Mouse (Mus musculus) CH12.LX (cell line): ENCODE data around the gene Smad1. TPM values are rescaled to one million over a fixed set of nuclear protein-coding genes. Genes with fewer than 3 reads are reported as not detected.

Source experiments
- DNase-seq: peaks from one replicate; pipeline ENCODE4 v3.0.0-alpha.2; 2013; ENCODE audit errors: extremely low read depth
- H3K27ac ChIP-seq: 2 replicates; pipeline ENCODE4 v1.5.1; 2012; ENCODE audit warnings: low read depth, mild to moderate bottlenecking, control low read depth, moderate library complexity; ENCODE audit not compliant: insufficient read depth
- H3K27me3 ChIP-seq: replicated peaks from 2 replicates; pipeline ENCODE3; 2012; ENCODE audit warnings: inconsistent platforms
- H3K36me3 ChIP-seq, 2 experiments: replicated peaks in 1 of 2; 2 replicates each; pipeline versions ENCODE3 to v1.6.1; 2012; ENCODE audit warnings: inconsistent platforms in 1 of 2, low read length in 1 of 2, mild to moderate bottlenecking in 1 of 2, mixed read lengths in 1 of 2, moderate library complexity in 1 of 2; ENCODE audit not compliant: control insufficient read depth in 1 of 2, insufficient read depth in 1 of 2
- H3K4me1 ChIP-seq, 2 experiments: 2 replicates each; pipeline ENCODE4 v1.6.1; 2012; ENCODE audit warnings: inconsistent platforms in 1 of 2, moderate library complexity in 1 of 2; ENCODE audit not compliant: insufficient read depth in 2 of 2, control insufficient read depth in 1 of 2
- H3K4me2 ChIP-seq: 2 replicates; pipeline ENCODE4 v1.6.1; 2012; ENCODE audit warnings: low read depth, mild to moderate bottlenecking, control low read depth; ENCODE audit not compliant: poor library complexity, insufficient read depth, severe bottlenecking
- H3K4me3 ChIP-seq, 3 experiments: fragments of 150-350 bp in 1 of 3; sonication (generic) in 1 of 3; replicated peaks in 1 of 3; 2 replicates each; pipeline versions ENCODE3 to v1.5.1; 2011 to 2012; ENCODE audit warnings: low read depth in 2 of 3, low read length in 2 of 3, mild to moderate bottlenecking in 2 of 3, moderate library complexity in 2 of 3, control low read depth in 1 of 3, improper control_type of control experiment in 1 of 3, inconsistent platforms in 1 of 3, mixed read lengths in 1 of 3; ENCODE audit not compliant: poor library complexity in 1 of 3
- H3K79me2 ChIP-seq: replicated peaks from 2 replicates; pipeline ENCODE4 v1.6.1; 2012; ENCODE audit warnings: mild to moderate bottlenecking, moderate library complexity; ENCODE audit not compliant: control insufficient read depth, poor library complexity, insufficient read depth, severe bottlenecking; ENCODE audit errors: extremely low read depth
- H3K9ac ChIP-seq: 2 replicates; pipeline ENCODE4 v1.6.1; 2012; ENCODE audit warnings: low read depth, mild to moderate bottlenecking, control low read depth, moderate library complexity; ENCODE audit not compliant: insufficient read depth
- H3K9me3 ChIP-seq: replicated peaks from 2 replicates; pipeline ENCODE3; 2012; ENCODE audit warnings: low read length, inconsistent platforms, mixed read lengths
- CHD2 ChIP-seq: IDR thresholded peaks from 2 replicates; pipeline ENCODE4 v1.6.1; 2011; ENCODE audit warnings: low read length, improper control_type of control experiment
- CTCF ChIP-seq, 2 experiments: IDR thresholded peaks in 1 of 2; conservative IDR thresholded peaks in 1 of 2; 2 replicates each; pipeline ENCODE4 v1.5.1; 2011 to 2012; ENCODE audit warnings: low read depth in 2 of 2, low read length in 2 of 2, improper control_type of control experiment in 1 of 2, inconsistent platforms in 1 of 2, mild to moderate bottlenecking in 1 of 2, moderate library complexity in 1 of 2
- ELF1 ChIP-seq: IDR thresholded peaks from 2 replicates; pipeline ENCODE4 v1.6.1; 2014; ENCODE audit warnings: low read depth, mild to moderate bottlenecking, inconsistent platforms, low read length, improper control_type of control experiment
- ETS1 ChIP-seq: conservative IDR thresholded peaks from 2 replicates; pipeline ENCODE4 v1.6.1; 2012; ENCODE audit warnings: low read depth, mild to moderate bottlenecking, inconsistent platforms, low read length, improper control_type of control experiment, moderate library complexity
- GABPA ChIP-seq: IDR thresholded peaks from 2 replicates; pipeline ENCODE4 v1.6.1; 2012; ENCODE audit warnings: low read depth, low read length, improper control_type of control experiment, inconsistent platforms; ENCODE audit not compliant: insufficient replicate concordance
- IRF4 ChIP-seq: IDR thresholded peaks from 2 replicates; pipeline ENCODE4 v1.6.1; 2014; ENCODE audit warnings: low read depth, mild to moderate bottlenecking, inconsistent platforms, low read length, improper control_type of control experiment
- KAT2A ChIP-seq: IDR thresholded peaks from 2 replicates; pipeline ENCODE4 v1.6.1; 2012; ENCODE audit warnings: low read length, improper control_type of control experiment, inconsistent platforms; ENCODE audit not compliant: insufficient replicate concordance
- MAFK ChIP-seq: IDR thresholded peaks from 2 replicates; pipeline ENCODE4 v1.6.1; 2011; ENCODE audit warnings: low read length, improper control_type of control experiment; ENCODE audit not compliant: insufficient replicate concordance
- MAX ChIP-seq: IDR thresholded peaks from 2 replicates; pipeline ENCODE4 v1.6.1; 2011; ENCODE audit warnings: low read length, improper control_type of control experiment
- MEF2A ChIP-seq: IDR thresholded peaks from 2 replicates; pipeline ENCODE4 v1.6.1; 2014; ENCODE audit warnings: low read depth, mild to moderate bottlenecking, inconsistent platforms, low read length, improper control_type of control experiment, borderline replicate concordance
- NELFE ChIP-seq: IDR thresholded peaks from 2 replicates; pipeline ENCODE4 v1.6.1; 2011; ENCODE audit warnings: low read depth, low read length, improper control_type of control experiment
- PAX5 ChIP-seq: IDR thresholded peaks from 2 replicates; pipeline ENCODE4 v1.6.1; 2012; ENCODE audit warnings: low read length, inconsistent platforms, mixed read lengths
- POLR2AphosphoS2 ChIP-seq: IDR thresholded peaks from 2 replicates; pipeline ENCODE4 v1.6.1; 2011; ENCODE audit warnings: low read depth, low read length, improper control_type of control experiment
- TBP ChIP-seq: conservative IDR thresholded peaks from 2 replicates; pipeline ENCODE4 v1.6.1; 2011; ENCODE audit warnings: low read depth, low read length, improper control_type of control experiment
- UBTF ChIP-seq: IDR thresholded peaks from 2 replicates; pipeline ENCODE4 v1.6.1; 2012; ENCODE audit warnings: low read depth, mild to moderate bottlenecking, inconsistent platforms, low read length, improper control_type of control experiment, moderate library complexity
- USF2 ChIP-seq: conservative IDR thresholded peaks from 2 replicates; pipeline ENCODE4 v1.6.1; 2011; ENCODE audit warnings: low read depth, low read length, improper control_type of control experiment
- ZMIZ1 ChIP-seq: IDR thresholded peaks from 2 replicates; pipeline ENCODE4 v1.6.1; 2012; ENCODE audit warnings: low read depth, mild to moderate bottlenecking, inconsistent platforms, low read length, improper control_type of control experiment
- dilution Hi-C: fragments of 300-500 bp; cut with MboI; formaldehyde crosslinking; loops from 2 replicates; pipeline ENCODE4 v1.14.3; 2020; ENCODE audit warnings: low sequenced_read_pairs; ENCODE audit not compliant: extremely low pct_unique_long_range_greater_than_20kb, extremely low pct_ligation_motif_present
- in situ Hi-C: fragments of 300-500 bp; cut with MboI; formaldehyde crosslinking; loops from 3 replicates; pipeline ENCODE4 v1.14.3; 2019; ENCODE audit warnings: low sequenced_read_pairs, low pct_ligation_motif_present, low pct_unique_long_range_greater_than_20kb, mixed read lengths
- polyA plus RNA-seq: library from polyadenylated mRNA; unstranded; fragments of >175 nt; gene quantifications from 2 replicates; pipeline ENCODE4 v1.2.1, GENCODE M21; 2012; ENCODE audit warnings: low read depth; ENCODE audit not compliant: insufficient read length
- total RNA-seq, 2 experiments: library from RNA; depleted of rRNA; stranded (reverse); fragments of 300-350 nt in 1 of 2; fragments of >200 nt in 1 of 2; gene quantifications; 2 replicates each; pipeline ENCODE4 v1.2.3; 2012 to 2014

Gene Smad1
- total and polyA plus RNA-seq, 3 experiments: not detected

GRCm38 (mm10) chr8:79323121-79323520 is 76.2 kb downstream of the Smad1 start:
- no peak for TF ChIP-seq ELF1
- no peak for TF ChIP-seq PAX5
- no peak for TF ChIP-seq UBTF
- no peak for TF ChIP-seq USF2
- TF ChIP-seq POLR2AphosphoS2: no peak
- TF ChIP-seq MEF2A: no peak
- no peak for TF ChIP-seq CTCF (conservative IDR thresholded peaks at IDR 0.05 in 1 of 2, IDR thresholded peaks at IDR 0.05 in 1 of 2; ENCODE audit: low read depth in 2 of 2, low read length in 2 of 2)
- TF ChIP-seq TBP: no peak
- TF ChIP-seq MAFK: no peak
- TF ChIP-seq, all 38 proteins: peak for 0
- in situ Hi-C loops (no loop called here), dilution Hi-C loops (no loop called here)
- H3K27ac ChIP-seq: no peak overlapping the region
- no peaks in the 10 kb centered on the region for H3K36me3 ChIP-seq
- no peak overlapping the region for H3K9ac ChIP-seq
- H3K9me3 ChIP-seq: no peaks in the 10 kb centered on the region
- no peak for DNase-seq
- H3K4me2 ChIP-seq: no peak overlapping the region
- peaks cover 50% of the 10 kb centered on the region for H3K27me3 ChIP-seq
- no peaks in the 10 kb centered on the region for H3K79me2 ChIP-seq
- H3K4me1 ChIP-seq: peaks cover 5 to 6% of the 10 kb centered on the region in 2 experiments; a peak in 3 of 4 replicates
- no peak overlapping the region for H3K4me3 ChIP-seq

DNA sequence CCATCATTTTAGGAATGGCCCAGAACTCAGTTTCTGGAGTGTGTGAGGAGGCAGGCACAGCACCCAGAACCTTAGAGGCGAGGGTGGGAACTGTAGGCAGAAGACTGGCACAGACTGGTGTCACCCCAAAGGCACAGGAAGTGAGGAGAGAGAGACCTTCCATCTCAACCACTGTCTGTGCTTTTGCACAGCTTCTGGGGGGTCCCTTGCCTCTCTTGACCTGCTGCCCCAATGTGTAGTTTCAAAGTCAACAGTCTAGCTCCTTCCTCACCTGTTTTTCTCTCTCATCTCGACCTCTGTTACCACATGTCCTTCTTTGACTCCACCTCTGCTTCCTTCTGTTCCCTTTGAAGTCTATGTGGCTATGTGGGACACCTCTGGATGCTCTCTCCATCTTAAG is 88.5 kb downstream of the Smad1 start:
- no peak for DNase-seq
- Histone ChIP-seq H3K4me1 (no peaks in the 10 kb centered on the region), H3K9ac (no peak overlapping the region), H3K27me3 (peaks cover 2% of the 10 kb centered on the region), H3K27ac (no peak overlapping the region), H3K4me3 (no peak overlapping the region), H3K9me3 (no peaks in the 10 kb centered on the region), H3K36me3 (no peaks in the 10 kb centered on the region), H3K4me2 (no peak overlapping the region), H3K79me2 (no peaks in the 10 kb centered on the region)
- dilution Hi-C loops: no loop called here
- in situ Hi-C loops: no loop called here
- TF ChIP-seq IRF4 (no peak), ZMIZ1 (no peak), NELFE (no peak), CHD2 (no peak), ETS1 (no peak), KAT2A (no peak), MAX (no peak), GABPA (no peak)
